Mouse (Mus musculus) kidney, postnatal 25 days (tissue): ENCODE data around the gene Hist1h2ag.
A peak's percentile ranks its signal among the peaks of the same experiment; 100 is the strongest.

Experiments used
- DNase-seq, 2 experiments: peaks; one replicate each; pipeline ENCODE4 v3.0.0; 2021; ENCODE audit warnings: mixed read lengths in 2 of 2

Gene Hist1h2ag

DNA sequence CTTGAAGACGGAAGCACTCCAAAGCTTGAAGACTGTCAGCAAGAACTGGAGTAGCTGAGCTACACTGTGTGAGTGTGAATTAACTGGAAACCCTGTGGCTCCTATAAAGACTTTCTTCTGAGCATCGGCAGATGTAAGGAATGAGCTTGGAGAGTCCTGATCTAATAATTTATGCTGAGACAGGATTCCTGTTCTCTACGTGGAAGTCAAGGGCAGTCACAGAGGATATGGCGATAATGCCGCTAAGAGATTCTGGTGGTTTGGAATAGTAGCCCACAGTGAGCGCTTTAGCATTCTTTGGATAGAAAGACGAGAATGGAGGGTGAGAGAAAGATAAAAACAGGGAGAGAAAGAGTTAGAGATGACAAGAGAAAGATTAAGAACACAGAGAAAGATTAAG lies 34.9 kb downstream of the Hist1h2ag start:
- DNase-seq: no peak

DNA sequence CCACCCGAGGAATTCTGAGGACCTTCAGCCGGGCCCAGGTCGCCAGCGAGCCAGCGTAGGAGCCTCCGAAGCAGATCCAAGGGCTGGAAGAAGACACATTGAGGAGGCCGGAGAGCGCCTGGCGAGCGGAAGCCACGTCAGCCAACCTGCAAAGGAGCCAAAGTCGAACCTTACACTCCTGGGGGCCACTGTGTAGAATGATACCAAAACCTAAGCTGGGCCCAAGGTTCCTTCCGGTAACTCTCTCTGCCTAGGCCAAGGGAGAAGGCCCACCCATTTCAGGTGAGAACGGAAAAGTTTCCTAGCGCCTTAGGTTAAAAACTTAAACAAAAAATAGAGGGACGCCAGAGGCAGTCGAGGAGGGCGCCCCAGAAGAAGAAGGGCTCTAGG lies 35.6 kb downstream of the Hist1h2ag start:
- no peak for DNase-seq

DNA sequence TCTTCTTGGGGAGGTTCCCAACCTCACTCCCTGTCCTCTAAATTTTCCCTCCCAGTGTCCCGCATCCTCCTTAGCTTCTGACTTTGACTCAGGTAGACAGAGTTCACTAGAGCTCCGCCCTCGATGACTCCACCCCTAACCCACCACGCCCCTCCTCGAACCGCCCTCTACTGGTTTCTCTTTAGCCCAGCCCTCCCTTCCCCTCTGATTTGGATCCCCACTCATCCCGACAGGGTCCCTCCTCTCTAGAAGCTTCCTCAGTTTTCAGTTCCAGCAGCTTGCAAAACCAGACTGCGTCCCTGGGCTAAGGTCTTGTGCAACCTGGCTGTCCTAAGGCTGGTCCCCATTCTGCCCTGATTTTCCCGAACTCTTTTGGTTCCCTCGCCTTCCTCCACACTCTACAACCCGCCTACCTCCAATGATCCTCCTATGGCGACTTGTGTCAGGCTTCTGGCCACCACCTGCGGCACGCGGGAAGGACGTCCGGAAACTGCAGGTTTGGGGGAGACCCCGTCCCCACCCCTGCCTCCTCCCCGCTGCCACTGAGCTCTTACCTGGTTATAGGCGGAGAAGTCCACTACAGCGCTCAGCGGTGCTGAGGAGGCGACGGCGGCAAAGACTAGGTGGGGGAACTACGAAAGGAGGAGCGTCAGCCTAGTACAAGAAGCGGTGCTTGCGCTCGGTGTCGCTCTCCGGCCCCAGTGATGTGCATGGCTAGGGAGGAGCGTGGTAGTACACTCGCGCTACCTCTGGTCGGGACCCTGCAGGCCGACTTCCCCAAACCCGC lies 36.2 kb downstream of the Hist1h2ag start:
- peak; percentile 56 to 61 for DNase-seq

DNA sequence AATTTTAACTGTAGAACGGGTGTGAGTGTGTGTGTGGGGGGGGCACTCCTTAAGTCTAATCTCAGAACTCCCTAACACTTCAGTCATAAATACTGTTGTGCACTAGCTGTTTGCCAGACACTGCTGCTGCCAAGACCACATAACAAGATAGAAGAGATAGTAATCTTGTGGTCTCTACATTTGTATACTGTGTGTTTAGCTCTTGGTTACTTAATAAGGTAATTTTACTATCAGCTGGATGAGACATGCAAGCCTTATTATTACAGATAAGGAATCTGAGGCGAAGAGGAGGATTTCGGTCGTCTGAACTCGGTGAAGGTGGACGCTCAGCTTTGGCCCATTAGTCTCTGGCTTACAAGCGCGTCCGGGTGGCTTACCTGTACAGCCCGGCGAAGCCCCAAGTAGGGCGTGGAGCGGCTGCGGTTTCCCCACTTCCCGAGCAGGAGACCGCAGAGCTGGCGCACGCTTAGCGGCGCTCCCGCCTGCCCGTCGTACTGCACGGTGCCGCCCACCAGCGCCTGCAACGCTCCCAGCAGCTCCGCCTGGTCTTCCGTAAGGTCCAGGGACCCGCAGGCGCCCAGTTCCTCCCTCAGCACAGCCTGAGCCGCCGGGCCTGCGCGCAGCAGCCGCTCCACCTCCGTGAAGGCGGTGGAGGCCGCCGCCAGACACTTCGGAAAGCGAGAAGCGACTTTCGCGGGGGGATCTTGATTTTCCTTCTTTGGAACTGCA lies 37.0 kb downstream of the Hist1h2ag start:
- peak; percentile 32 to 59 for DNase-seq

DNA sequence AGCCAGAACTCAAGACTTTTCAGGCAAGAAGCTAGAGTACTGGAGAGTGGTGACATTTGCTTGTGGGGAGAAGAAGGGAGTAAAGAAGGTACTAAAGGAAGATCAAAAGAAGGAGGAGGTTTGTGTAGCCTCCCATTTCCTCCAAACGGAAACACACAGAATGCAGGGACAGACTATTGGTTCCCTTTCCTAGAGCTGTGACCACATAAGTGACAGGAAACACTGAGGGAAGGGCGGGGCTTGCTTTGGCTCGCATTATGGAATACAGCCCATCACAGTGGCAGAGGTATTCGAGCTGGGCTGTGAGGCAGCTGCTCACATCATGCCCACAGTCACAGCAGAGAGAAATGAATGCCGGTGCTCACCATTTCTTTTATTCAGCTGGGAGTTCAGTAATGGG lies 40.9 kb downstream of the Hist1h2ag start:
- no peak for DNase-seq

DNA sequence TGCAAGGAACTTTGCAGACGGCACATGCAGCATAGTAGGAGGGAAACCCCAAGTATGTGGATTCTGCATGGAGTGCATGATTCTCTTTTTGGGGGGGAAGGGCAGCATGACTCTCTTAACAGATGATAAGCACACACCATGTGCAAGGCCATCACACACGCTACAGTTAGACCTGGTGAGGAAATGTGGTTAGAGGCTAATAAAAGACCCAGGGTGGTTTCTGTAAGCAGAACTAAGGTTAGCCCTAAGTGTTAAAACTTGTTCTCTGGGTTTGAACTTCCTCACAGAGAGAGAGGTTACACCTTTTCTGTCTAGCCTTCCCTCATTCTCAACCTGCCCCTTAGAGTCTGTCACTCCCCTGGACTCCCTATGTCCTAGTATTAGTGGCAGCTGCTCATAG lies 41.4 kb downstream of the Hist1h2ag start:
- DNase-seq: no peak

DNA sequence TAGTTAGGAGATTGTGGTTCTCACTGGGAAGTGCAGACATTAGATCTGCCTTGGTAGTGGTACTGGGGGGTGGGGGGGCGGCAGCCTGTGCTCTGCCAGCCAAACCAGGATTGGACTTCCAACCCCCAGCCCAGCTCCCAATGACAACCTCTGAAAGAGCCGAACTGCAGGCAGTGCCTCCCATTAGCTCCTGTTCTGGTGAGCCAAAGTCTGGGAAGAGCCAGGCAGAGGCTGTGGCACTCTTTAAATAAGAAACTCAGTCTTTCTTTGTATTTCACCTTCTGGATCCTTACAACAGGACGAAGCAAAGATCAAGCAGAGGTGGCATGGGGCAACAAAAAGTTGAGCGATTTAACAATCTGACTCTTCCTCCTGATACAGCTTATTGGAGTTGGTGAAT lies 43.6 kb downstream of the Hist1h2ag start:
- DNase-seq: no peak

DNA sequence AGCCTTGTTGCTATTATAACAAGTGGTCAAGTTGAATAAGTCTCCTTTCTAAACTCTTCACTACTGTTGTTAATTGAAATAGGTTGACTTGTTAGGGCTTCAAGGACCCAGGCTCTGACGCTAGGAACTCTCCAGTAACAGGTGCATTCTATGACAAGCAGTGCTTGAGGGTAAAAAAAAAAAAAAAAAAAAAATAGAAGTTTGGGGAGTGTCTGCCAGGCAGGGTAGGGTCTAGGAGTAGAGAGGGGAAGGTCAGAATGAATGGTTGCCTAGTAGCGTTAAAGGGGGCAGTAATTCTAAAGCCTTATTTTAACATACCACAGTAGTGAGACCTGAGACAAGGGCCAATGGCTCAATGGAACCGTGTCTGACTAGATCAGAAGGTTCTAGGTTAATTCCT lies 44.3 kb downstream of the Hist1h2ag start:
- DNase-seq: no peak

DNA sequence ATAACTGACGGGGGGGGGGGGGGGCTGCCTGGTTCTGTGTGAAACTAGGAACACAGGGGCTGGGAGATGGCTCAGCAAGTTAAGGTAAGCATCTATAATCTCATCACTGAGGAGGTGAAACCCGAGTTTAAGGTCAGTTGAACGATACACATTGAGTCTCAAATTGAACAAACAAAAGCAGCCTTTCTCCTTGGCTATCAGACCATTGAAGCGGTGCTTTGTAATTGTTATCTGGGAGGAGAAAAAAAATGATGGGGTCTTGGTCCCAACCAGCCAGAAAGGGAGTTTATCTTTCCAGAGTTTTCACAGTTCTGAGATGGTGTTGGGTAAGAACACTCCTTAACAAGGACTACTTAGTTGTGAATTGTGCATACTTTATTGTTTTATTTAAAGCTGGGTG lies 44.9 kb downstream of the Hist1h2ag start:
- no peak for DNase-seq

DNA sequence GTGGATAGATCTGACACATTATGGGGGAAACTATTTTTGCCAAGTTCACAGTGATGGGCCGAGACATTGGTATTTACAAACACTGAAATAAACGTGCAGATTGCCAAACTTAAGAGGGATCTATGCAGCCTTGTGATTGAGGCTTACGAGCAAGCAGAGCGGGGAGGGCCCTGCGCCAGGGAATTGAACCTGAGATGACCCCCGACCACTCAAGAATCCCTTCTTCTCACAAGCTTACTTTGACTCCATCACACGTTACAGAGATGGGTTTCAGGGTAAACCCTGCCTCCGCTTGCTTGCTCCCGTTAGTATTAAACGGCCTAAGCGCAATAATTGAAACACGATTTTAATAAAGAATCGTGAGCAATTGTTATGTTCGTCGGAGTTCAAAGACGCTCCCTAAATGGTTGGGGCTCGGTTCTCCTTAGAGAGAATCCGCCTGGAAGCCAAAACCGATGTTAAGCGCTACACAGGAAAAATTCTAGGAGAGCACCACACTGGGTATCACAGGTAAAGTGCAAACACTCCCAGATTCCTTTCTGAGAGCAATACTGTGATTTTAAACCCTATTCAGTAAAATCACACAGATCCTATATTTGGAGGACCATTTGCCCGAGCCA lies 45.4 kb downstream of the Hist1h2ag start:
- no peak for DNase-seq

DNA sequence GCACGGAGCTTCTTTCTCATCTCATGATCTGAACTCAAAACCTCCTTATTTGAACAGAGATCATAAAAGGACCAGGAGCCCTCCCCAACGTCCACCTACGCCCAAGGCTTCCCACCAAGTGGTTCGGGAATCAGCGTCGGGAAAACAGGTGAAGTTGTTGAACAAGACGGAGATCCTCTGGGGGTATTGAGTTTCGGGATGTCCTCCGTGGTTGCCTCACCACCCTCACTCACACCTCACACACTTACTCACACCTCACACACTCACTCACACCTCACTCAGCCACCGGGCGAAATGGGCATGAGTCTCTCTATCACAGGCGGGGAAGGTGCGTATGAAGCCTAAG lies 45.9 kb downstream of the Hist1h2ag start:
- no peak for DNase-seq

DNA sequence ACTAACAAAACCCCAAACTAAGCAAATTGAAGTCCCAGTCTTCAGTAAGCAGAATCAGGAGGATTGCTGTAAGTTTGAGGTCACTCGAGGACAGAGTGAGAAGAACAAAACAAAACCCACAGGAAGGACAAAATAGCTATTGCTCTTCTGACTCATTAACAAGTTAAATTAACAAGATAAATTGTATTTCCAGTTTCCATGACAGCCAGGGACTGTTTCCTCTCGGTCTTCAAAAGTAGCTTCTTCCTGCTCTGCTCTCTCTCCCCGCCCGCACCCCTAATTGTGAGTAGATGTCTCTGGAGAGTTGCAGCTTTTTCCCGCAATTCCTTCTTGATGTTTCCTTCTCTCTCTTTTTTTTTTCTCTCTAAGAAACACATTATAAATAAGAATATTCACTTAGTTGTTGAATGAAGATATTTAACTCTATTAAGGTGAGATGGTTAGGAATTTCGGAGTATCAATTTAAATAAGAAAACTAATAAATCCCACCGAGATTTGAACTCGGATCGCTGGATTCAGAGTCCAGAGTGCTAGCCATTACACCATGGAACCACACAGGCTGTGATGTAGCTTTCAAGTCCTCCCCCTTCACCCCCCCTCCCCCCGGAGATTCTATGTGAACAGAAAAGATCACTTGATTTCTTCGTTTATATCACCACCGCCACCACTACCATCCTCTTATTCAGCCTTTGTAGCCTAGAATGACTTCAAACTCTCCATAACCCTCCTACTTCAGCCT lies 46.5 kb downstream of the Hist1h2ag start:
- no peak for DNase-seq

DNA sequence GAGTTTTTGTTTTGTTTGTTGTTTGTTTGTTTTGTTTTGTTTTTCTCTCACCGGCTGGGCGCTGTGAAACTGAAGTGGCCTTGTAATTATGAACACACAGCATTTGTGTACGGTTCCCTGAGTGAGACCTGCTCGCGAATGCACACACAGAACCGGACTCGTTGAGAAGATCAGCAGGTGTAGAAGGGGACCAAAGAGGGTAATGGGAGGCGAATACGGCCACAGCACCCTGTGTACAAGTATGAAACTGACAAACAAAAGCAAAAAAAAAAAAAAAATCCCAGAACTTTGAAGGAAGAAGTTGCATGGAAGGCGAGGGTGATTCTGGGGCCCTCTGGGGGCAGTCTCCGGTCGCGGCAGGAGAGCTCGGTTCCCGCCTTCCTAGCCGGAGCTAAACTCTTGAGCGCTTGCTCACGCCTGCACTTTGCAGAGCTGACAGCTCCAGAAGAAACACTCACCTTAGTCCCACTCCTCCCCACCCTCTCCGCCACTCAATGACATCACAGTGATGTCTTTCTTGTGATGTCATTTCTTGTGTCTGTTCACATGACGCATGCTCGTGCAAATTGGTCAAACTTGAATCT lies 47.3 kb downstream of the Hist1h2ag start:
- DNase-seq: no peak

DNA sequence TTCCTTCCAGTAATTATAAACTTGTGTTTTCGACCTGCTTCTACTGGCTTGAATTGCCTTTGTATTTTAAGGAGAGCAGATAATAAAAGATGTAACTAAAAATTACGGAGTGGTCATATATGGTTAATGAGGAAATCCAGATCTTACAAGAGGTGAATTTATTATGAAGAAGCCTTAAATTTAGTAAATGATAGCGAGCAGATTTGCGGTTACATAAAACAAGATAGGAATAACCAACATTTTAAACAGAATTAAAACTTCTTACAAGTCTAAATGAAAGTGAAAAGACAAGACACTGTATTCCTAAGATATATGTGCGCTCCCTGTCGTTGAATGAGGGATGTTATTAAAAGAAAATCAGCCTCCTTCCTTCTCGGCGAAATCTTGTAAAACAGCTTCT lies 47.8 kb downstream of the Hist1h2ag start:
- no peak for DNase-seq

DNA sequence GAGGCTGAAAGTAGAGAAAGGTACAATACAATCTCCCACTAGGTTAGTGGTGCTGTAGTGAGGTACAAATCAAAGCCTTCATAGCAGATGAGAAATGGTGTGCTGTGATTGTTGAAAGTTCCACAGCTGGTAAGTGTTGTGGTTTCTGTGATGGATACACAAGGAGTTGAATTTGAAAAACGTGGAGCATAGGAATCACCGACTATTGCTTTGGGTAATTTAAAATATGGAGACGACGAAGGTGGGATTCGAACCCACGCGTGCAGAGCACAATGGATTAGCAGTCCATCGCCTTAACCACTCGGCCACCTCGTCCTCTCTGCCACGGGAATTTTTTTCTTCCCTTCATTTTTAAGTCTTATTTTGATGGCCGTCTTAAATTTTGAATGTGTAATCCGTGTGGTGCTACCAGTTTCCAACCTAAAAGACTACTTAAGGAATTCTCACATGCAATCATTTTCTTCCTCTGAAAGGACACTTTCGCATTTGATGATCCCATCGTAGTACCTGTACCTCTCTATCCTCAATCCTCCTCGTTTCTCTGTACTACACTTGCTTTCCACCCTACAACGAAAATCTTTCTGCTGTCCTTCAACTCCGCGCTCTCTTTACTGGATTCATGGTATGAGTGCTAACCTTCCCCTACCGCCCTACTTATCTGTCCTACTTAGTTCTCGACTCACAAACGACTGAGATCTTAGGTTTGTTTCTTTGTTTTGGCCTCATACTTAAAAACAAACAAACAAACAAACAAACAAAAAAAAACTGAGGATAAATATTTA lies 48.6 kb downstream of the Hist1h2ag start:
- no peak for DNase-seq

DNA sequence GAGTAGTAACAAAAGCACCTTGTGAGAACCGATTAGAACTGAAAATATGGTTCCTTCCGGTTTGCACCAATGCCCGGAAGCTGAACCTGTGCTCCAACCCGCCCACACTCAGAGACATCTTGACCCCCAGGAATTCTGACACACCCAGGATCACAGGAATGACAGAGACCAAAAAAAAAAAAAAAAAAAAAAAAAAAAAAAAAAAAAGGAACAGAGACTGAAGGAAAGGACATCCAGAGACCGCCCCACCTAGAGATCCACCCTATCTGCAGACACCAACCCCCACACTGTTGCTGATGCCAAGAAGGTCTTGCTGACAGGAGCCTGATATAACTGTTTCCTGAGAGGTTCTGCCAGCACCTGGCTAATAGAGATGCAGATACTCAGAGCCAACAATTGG lies 50.2 kb downstream of the Hist1h2ag start:
- no peak for DNase-seq
